Mouse (Mus musculus): ENCODE measurements around the gene Tmem38a. TPM values are rescaled to one million over a fixed set of nuclear protein-coding genes. Genes with fewer than 3 reads are reported as not detected.
A peak's percentile ranks its signal among the peaks of the same experiment; 100 is the strongest.

Gene Tmem38a
- 1,000 to 10,000 TPM; 1,177 to 1,186 TPM for total RNA-seq (2021)
- long read RNA-seq, experiment 1, transcript Tmem38a-201 (6 exons, 2,124 nt): major isoform, 1,133 of 1,827 reads
- long read RNA-seq, experiment 1, partial matches to known transcripts: 624 of 1,827 reads
- long read RNA-seq, experiment 1, other reads (novel, unspliced or antisense): 70 of 1,827 reads
- long read RNA-seq, experiment 2, transcript Tmem38a-201 (6 exons, 2,124 nt): major isoform, 1,414 of 2,315 reads
- long read RNA-seq, experiment 2, partial matches to known transcripts: 38 of 2,315 reads
- long read RNA-seq, experiment 2, other reads (novel, unspliced or antisense): 862 of 2,315 reads

DNA sequence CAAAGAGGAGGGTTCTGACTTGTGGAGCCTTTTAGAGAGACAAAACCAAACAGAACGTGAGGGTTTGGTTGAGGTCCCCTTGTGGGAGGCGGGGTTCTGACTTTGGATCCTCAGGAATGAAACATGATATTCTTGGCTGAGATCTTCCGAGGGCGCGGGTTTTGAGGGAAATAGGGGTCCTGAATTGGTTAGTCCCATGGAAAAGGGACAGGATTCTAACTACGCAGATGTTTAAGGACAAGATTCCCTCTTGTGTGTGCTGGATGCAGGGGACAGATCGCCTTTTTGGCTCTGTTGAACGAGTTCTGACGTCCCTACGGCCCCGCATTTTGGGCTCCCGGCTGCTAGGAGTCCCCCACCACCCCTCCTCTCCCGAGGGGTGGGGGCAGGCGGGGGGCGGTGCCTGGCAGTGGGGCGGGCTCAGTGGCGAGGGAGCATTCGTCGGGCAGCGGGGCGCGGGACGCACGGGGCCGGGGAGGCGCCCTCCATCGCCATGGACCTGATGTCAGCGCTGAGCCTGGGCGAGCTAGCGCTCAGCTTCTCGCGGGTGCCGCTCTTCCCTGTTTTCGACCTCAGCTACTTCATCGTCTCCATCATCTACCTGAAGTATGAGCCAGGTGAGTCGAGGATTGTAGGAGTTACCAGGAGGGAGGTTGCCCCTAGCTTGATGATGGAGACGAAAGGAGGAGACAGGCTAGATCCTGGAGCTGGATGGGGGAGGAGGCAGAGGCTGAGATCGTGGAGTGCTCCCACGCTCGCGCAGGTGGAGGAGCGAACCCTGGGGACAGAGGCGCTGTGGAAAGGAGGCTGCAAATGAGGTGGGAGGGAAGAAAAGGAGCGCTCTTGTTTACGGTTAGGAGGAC, at the start of gene Tmem38a:
Tmem38a (plus strand) TSS at position 445 of the 863 bp plus-strand sequence.
- peak; percentile 76 to 80 for DNase-seq
- intact Hi-C loops (cut with DNase I): loop anchor here (2.0 kb wide), 1 partner anchor 73 kb away; no protein-coding TSS in a partner anchor

DNA sequence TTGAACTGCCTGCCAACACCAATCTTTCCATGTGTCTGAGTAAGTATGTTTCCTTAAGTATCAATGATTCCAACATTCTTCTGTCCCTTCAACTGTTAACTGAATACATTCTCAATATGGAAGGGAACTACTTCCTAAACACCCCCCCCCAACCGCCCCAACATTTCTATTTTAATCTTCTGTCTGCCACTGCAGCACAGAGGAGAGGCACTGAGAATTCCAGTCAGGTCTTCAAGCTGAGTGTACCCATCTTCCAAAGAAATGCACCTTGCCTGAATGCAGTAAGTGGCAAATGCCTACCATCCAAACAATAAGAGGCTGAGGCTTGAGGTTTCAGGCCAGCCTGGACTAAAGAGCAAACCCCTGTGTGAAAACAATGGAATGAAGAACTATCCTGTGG, 39.8 kb upstream of the Tmem38a start:
- intact Hi-C loops (cut with DNase I): no loop called here
- DNase-seq: no peak

DNA sequence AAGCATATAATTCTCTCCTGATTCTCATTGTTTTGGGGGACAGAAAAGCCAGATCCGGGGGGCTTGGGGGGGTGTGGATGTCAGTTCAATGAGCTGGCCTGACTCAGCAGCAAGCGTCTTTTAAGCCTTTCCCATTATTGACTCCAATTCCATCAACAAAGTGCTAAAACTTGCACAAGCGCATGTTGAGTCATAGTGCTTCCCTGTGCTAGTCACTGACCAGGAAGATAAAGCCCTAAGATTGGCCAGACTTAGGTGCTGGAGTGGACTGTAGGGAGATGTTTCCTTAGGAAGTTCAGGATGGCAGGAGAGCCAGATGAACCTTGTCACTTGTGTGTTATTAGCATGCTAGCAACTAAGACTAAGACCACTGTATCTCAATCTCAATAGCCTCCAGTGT, 37.0 kb upstream of the Tmem38a start:
- DNase-seq: no peak
- intact Hi-C loops (cut with DNase I): no loop called here

DNA sequence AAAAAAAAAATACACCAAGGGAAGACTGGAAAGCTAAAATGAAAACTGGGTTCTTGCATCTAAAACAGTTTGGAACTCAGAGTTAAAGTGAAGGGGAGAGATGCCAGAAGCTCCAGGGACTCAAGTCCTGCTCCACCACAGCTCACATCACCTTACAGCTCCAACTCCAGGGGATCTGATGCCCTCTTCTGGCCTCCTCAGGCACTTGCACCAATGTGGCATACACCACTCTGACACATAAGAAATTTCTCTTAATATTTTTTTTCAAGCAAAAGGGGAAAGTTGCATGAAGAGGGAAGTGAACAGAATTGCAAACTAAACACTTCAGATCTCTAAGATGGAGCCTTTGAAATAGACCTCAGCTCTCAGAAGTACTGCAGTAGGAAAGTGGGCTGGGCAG, 32.6 kb upstream of the Tmem38a start:
- intact Hi-C loops (cut with DNase I): no loop called here
- no peak for DNase-seq

DNA sequence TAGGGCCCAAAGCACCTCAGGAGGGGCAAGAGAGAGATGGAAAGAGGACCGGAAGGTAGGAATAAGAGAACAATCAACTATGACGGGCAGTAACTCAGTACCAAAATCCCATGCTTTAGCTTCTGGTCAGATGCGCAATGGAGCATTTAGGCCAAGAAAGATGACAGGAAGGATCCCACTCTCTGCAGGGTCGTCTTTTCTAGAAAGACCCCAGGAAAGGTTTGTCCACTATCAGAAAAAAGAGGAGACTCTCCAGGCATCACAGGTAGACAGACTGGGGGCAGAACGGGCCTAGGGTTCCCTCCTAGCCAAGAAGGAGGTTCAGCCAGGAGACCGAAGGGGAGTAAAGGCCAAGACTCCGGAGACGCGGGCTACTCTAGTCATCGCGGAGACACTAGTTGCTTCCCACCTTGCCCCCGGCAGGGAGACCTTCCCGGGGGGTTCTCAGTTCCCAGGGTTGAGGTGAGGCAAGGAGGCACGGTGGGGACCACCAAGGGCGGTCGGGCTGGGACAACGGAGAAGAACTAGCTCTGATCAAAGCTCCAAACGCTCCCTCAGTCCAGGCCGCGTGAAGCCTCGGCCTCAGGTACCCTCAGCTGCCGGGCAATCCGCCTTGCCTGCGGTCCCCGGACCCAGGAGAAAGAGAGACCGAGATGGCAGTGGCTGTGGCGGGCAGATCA, 24.6 kb upstream of the Tmem38a start:
- peak in 1 of 2 experiments; percentile 16 for DNase-seq
- intact Hi-C loops (cut with DNase I): loop anchor here (5.0 kb wide), 1 partner anchor 50 kb away; no protein-coding TSS in a partner anchor

DNA sequence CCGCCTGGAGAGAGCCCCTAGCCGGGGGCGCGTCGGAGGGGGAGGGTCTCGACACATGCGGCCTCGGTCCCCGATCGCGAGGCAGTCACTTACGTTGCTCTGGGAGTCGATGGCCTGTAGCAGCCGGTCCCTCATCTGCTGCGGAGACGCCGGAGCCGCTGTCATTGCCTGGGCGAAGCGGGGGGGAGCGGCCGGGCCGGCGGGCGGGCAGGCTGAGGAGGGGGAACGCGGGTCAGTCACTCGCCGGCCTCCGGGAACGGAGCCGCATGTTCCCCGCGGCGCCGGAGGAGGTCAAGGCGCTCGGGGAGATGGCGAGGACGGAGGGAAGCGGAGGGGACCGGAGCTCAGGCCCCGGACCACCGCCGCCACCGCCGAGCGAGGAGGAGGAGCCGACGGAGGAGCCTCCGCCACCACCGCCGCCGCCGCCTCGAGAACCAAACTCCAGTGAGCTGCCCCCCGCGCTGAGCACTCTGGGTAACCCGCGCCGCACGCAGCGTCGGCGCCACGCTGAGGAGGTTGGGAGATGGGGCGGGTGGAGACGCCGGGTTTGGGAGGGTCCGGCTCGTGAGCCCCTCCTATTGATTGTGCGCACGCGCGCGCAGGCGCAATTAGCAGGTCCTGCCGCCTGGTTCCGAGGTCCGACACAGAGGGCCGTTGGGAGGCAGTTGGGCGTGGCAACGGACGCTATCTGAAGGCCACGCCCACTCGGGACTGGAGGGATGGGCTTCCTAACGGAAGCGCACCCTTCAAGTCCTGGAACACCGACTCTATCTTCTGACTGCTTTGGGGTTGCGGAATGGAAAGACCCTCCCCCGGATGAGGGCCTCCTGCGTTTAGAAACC, 23.8 kb upstream of the Tmem38a start, which contains the start of gene Med26:
Med26 (minus strand) TSS at position 469 of the 842 bp plus-strand sequence.
- intact Hi-C loops (cut with DNase I): loop anchor here (5.0 kb wide), 1 partner anchor 51 kb away; no protein-coding TSS in a partner anchor
- peak; percentile 95 to 97 for DNase-seq

DNA sequence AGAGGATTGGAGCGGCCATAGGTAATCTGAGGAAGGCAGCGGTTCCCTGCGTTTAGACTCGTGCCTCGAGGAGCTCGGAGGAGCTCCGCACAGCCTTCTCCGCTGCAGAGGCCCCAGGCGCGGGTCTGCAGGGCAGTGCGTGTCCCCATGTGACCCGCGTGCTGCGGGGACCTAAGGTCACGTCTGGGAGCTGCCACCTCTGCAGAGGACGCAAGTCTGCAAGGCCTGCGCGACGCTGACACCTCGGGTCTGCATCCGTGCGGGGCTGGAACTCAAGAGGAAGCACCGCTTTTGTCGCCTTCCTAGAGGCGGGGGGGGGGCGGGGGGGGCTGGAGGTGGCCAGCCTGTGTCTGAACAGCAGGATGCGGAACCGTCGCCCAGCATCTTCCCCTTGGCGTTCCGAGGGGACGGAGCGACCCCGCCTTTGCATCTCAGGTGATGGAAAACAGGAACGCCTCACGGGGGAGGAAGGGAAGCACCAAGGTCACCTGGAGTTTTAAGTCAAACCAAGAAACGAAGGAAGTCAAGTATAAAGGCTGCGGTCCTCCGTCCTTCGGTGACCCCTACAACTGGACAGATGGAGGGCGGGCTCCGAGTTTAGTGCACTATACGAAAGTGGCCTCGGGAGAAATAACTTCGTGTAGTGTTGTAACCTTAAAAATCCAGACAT, 23.1 kb upstream of the Tmem38a start:
- intact Hi-C loops (cut with DNase I): loop anchor here (5.0 kb wide), 1 partner anchor 51 kb away; no protein-coding TSS in a partner anchor
- no peak for DNase-seq

DNA sequence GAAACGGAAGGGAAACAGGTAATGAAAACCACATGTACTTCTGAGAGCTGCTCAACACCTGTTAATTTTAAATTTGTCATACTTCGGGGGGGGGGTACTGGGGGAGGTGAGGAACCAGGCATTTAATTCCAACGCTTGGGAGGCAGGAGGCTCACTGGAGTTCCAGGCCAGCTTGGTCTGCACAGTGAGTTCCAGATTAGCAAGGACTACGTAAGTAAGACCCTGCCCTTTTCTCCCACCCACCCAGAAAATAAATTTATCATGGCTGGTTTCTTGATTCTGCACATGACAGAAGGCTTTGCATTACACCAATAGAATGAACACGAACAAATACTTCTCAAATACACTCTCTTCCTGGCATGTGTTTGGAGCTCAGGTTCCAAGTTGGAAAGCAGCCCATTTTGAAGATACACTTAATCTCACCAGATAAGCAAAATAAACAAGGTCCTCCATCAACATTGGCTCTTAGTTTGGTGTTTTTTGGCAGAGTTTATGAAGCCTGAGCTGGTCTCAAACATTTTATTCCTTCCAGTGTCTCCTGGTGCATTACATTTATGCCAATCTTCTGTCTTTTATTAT, 22.5 kb upstream of the Tmem38a start:
- intact Hi-C loops (cut with DNase I): loop anchor here (5.0 kb wide), 1 partner anchor 52 kb away; no protein-coding TSS in a partner anchor
- DNase-seq: no peak

DNA sequence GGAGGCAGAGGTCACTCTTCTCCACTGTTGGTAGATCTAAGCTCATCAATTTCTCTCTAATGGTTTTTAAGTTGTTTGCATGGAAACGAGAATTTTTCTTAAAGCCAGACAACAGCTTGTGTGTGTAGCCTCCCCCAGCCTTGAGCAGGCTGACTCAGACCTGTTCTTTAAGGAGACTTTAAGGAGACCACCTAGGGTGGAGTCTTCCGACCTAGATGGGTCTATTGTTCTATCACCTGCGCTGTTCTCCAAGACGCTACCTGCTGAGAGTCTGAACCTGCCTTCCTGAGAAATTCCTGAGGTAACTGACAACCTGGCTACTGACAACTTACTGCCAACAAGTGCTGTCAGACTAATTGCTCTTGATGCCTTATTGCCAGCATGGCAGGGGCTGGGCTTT, 16.1 kb upstream of the Tmem38a start:
- no peak for DNase-seq
- intact Hi-C loops (cut with DNase I): no loop called here

DNA sequence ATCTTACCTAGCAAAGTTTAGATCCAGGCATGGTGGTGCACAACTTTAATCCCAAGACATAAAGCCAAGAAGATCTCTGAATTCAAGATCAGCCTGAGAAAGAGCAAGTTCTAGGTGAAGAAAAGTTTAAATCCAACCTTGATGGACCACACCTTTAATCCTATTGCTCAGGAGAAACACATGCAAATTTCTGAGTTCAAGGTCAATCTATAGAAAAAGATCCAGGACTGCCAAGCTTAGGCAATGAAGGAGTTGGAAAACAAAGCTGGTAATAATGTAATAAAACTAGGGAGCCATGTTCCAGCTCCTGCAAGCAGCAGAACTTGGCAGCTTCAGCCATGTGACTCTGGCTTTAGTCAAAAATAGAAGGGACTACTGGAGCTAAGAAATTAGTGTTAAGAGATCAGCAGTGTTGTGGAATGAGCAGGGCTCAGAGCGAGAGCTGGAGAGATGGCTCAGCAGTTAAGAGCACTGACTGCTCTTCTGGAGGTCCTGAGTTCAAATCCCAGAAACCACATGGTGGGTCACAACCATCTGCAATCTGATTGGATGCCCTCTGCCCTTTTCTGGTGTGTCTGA, 10.7 kb upstream of the Tmem38a start:
- no peak for DNase-seq
- intact Hi-C loops (cut with DNase I): no loop called here

DNA sequence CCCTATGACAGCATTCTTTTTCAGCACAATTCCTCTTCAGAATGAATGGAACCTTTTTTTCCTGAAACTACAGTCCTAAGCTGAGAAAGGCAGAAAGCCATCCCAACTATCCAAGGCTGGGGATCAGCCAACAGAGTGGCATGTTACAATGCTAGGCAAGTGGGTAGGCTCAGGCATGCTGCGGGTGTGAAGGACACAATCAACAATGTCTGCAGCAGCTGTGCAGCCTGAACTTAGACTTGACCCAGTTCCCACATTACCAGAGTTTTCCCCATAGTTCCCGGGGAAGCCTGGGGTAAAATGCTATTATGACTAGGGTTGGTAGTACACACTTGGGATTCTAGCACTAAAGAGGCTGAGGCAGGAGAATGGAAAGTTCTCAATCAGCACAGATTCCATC, 5.9 kb upstream of the Tmem38a start:
- intact Hi-C loops (cut with DNase I): loop anchor here (5.0 kb wide), 1 partner anchor 79 kb away; no protein-coding TSS in a partner anchor
- DNase-seq: no peak

DNA sequence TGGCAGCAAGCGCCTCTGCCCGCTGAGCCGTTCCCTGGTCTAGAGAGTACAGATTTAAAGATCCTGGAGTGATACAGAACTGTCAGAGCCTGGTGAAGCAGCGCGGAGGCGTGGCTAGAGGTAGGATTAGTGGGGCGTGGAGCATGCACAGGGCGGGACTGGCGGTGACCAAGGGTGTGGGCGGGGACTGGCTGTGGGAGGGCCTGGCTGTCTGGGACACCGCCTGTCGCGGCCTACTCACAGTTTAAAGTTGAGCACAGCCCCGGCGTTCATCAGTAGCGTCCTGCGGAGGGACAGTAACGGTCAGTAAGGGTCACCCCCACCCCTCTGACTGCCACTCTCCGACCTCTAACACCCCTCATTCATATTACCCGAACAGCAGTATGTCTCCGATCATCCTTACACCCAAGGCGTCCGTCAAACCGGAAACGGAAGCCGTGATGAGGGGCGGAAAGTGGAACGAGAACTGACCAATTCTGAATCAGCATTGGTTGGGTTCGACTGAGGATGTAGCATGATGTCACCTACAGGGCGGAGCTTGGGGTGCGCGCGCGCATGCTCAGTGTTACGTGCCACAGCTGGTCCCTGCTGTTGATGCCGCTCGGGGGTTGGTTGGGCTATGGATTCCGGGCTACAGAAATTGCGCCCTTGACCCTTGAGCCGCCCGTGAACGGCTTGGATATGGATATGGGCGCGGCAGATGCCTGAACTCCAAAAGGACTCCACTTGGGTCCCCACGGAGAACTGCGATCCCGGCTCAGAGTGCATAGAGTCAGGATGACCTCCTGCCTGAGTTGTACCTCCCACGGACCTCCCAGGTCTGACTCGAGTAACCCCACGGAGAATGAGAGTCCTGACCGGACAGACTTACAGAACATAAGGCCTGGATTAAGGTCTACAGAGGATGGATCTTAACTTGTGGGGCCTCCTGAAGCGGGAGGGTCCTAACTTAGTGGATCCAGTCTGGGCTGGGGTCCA, 933 bp upstream of the Tmem38a start, which contains the start of gene Smim7:
Smim7 (minus strand) TSS at position 456 of the 978 bp plus-strand sequence.
- peak; percentile 98 to 100 for DNase-seq
- intact Hi-C loops (cut with DNase I): no loop called here

DNA sequence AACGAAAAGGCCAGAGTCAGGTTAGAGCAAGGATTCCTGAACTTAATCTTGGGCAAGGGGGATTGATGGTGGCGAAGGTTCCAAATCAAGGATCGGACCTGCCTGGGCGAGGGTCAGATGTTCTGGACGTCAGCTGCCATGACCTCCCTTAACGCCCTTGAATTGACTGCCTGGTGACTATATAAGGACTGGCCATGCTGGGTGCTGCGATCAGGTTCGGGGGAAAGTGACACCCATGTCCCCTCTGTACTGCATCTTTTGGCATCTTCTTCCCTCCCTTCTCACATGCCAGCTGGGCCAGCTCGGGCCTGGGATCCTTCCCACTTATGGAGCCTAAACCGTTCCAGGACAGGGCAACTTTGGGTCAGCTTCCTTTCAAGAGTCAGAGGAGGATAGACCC, 652 bp downstream of the Tmem38a start:
- DNase-seq: peak in 1 of 2 experiments; percentile 57
- intact Hi-C loops (cut with DNase I): loop anchor here (2.0 kb wide), 1 partner anchor 74 kb away; no protein-coding TSS in a partner anchor

DNA sequence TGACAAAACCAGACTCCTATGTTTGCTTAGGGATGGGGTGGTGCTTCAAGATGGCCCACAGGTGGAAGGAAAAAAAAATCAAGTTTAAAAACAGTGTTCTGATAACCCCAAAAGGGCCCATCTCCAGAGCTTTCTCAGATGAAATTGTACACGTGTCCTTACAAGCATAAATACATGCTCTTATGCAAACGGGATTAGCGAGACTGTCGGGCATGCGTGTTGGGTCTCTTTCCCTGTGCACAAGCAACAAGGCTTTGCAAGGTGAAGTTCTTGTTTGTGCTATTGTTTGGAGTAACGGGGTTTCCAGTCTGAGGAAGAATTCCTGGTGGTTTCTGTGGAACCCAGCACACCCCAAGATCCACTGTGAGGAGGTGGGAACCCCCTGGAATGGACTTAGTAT, 1.6 kb downstream of the Tmem38a start:
- intact Hi-C loops (cut with DNase I): loop anchor here (2.0 kb wide), 1 partner anchor 75 kb away; no protein-coding TSS in a partner anchor
- peak in 1 of 2 experiments; percentile 23 for DNase-seq

DNA sequence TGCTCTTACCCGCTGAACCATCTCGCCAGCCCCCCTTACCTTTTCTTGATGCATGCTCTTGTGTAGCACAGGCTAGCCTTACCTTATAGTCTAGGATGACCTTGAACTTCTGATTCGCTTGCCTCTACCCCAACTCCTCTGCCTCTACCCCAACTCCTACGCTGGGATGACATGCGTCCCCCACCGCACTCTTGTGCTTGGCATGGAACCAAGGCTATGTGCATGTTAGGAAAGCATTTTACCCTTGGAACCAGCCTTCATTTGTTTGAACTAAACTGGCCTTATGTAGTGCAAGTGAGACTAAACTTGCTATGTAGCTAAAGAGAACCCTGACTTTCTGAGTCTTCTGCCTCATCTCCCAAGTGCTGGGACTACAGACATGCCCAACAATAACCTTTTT, 4.1 kb downstream of the Tmem38a start:
- intact Hi-C loops (cut with DNase I): no loop called here
- DNase-seq: no peak

DNA sequence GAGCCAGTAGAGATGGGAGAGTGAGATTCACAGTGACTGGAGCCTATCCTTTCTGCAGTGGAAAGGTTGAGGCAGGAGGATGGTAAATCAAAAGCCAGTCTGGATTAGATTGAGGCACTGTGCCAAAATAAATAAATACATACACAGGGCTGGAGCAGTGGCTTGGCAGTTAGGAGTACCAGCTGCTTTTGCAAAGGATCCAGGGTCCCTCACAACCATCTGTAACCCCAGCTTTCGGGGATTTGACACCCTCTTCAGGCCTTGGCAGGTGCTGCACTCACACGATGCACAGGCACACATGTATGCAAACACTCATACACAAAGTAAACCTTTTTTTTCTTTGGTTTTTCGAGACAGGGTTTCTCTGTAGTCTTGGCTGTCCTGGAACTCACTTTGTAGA, 5.4 kb downstream of the Tmem38a start:
- intact Hi-C loops (cut with DNase I): no loop called here
- no peak for DNase-seq

DNA sequence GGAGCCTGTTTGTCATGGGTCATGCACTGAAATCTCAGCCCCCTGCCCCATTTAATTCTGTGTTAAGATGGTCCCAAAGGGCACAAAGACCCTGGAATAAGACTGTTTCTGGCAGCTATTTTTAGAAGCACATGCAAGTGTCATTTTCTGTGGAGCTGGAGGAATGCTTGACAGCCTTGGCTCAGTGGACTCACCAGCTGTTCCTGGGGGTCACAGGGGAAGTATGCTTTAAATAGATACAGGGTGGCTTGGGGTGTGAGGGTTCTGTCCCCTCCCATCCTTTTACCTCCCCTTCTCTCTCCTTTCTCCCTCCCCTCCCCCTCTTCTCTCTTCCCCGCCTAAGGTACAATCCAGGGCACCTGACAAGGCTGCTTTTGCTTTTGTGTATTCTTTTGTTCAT, 6.1 kb downstream of the Tmem38a start:
- intact Hi-C loops (cut with DNase I): no loop called here
- peak in 1 of 2 experiments; percentile 32 for DNase-seq

Data from gastrocnemius, postnatal 36 days (tissue).